Mouse (Mus musculus): Measurements from ENCODE around the gene Pced1a.

Gene Pced1a

DNA sequence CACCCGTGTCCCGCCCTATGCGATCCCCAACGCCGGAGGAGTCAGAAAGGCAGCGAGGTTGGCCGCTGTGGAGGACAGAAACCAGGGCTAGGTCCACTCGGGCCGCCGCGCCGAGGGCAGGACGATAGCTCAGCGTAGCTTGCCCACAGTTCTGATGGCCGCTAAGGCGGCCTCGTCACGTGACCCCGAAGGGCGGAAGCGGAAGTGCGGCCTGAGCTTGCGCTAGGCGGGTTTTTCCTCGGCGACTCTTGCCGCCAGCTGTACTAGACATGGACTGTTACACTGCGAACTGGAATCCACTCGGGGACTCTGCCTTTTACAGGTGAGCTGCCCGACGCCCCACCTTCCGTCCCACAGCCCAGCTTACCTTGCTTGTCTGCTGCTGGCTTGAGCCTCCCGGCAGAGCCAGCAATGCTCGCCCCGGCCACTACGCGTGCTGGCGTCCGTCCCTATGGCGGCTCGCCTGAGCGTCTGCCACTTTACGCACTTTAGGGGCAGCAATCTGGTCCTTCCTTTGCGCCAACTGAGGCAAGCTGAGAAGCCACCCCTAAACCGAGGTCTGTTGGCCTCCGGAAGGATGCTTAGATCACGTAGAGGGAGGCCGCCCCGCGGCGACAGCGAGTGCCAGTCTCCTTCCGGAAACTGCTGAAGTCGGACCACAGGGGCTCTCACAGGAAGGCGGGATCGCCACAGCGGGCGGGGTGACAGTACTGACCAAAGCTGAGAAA lies at the start of gene Pced1a, which contains the start of gene Vps16:
Gene Pced1a, minus strand, starts transcription at position 576 of the 728 bp plus-strand sequence.
Gene Vps16, plus strand, starts transcription at position 214 of the 728 bp plus-strand sequence.
- peak; percentile 94 for DNase-seq

DNA sequence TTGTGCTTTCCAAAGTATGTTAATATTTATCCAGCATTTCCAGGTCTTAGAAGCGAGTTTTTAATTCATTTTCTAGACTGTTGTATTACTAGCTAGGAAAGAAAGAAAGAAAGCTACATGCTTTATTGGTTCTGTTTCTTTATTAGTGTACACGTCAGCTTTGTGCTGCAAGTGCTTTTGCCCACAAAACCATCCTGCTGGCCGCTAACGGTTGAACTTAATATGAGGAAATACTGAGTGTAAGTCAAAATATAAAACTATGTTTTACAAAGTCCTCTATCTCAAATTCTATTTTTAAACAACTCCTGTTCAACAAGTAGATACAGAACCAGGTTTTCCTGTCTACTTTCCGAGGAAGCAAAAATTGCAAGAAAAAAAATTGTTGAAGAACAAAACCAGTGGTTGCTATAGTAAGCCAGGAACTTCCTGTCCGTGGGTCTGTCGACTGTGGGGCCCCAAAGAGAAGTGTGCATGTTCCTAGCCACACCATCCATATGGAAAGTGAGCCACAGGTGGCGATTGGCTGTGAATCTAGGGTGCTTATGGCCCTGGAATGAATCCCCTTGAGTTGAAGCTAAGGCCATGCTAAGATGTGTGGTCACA lies 48.5 kb upstream of the Pced1a start:
- DNase-seq = no peak

DNA sequence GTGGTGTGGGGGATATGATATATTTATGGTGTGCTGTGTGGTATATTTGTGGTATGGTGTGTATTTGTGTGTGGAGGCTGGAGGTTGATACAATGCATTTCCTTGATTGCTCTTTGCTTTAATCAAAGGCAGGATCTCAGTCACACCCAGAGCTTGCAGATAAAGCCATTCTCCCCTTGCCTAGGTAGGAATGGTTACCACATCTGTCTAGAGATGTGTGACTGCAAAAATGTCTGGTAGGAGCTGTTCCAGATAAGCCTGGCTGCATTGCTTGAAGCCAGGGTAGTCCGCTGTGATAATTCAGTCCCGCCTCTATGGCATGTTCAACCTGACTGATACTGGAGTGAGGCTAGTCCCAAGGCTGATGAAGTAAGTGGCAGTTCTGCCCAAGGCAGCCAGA lies 45.4 kb upstream of the Pced1a start:
- no peak for DNase-seq

DNA sequence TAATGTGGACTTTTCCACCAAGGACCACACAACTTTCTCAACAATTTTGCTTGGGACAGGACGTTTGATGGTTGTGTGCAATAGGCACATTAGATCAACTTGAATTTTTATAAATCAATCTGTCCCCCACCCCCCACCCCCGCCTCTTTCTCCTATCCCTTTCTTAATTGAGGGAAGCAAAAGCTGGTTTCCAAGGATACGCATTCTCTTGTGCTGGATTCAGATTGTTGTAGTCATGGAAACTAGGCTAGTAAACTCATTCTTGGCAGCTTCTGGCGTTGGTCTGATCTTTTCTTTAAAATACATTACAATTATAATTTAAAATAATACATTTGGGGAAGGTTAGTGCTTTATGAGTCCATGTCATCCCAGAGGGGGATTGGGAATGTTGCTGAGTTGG lies 44.9 kb upstream of the Pced1a start:
- DNase-seq = no peak

DNA sequence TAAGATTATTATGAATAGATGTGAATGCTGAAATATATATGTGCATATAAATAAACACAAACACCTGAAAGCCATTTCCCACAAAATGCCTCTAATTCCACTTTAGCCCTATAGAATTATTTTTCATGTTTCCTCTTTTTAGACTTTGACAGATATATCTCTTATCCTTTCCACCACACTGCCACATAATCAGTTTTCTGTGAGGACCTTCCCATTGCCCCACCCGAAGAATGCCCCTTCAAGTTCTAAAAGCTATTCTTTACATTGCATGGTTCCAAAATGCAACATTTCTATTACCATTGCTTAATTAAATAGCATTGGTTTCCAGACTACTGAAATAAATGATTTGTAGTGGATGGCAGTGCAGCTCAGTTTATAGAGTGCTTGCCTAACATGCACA lies 41.9 kb upstream of the Pced1a start:
- no peak for DNase-seq

DNA sequence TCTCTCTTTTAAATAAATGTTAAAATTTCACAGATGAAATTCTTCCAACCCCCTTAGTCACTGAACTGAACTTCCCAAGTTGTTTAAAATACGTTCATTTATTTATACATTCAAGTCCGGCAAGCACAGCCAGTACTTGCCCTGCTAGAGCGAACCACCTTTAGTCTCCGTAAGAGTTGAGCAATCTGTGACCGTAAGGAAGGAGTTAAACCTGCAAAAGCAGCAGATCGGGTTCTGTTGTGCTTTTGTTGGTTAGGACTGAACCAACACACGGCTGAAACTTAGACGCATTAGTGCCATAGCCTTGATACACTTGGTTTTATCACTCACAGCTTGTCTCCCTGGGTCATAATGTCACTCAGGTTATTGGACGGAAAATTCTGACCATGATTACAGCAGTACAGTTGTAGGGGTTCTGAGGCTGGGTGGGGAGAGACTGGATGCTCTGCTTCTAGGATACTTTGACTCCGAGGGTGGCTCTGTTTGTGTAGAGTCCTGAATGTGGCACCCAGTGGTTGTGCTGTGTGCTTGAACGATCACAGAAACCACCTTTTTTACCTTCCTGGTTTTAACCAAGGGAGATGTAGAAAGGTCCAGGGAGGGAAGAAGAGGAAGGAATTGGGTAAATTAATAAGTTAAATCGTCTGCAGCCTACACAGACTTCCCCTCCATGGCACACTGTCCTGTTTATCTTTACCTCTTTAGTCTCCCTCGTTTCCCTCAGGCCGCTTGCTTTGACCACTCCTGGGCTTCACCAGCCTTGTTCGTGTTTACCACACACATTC lies 37.0 kb upstream of the Pced1a start:
- DNase-seq = no peak

DNA sequence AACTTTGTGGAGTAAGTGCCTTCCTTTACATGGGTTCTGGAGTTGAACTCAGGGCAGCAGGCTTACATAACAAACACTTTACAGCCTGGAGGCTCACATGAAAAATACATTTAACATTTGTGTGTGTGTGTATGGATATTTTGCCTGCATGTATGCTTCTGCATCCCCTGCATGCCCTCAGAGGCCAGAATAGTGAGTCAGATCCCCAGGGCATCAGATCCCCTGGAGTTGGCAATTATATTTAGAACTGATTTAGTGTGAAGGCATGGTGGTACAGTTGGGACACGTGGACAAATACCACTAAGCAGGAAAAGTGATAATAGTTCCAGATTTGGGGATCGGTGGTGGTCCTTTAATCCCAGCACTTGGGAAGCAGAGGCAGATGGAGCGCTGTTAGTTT lies 35.1 kb upstream of the Pced1a start:
- DNase-seq = no peak

DNA sequence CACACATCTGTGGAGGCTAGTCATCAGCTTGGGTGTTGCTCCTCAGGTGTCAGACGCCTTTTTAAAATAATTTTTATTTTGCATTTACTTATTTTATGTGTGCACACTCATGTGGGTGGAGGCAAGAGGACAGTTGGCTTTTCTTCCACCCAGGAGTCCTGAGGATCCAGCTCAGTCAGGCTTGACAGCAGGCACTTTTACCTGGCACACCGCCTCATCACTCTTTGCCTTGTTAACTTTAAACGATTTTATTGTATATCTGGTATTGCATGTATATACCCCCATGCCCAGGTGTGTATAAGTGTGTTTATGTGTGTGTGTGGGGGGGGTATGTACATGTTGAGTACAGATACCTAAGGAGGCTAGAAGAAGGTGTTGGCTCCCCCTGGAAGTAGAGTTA lies 33.4 kb upstream of the Pced1a start:
- DNase-seq = no peak

DNA sequence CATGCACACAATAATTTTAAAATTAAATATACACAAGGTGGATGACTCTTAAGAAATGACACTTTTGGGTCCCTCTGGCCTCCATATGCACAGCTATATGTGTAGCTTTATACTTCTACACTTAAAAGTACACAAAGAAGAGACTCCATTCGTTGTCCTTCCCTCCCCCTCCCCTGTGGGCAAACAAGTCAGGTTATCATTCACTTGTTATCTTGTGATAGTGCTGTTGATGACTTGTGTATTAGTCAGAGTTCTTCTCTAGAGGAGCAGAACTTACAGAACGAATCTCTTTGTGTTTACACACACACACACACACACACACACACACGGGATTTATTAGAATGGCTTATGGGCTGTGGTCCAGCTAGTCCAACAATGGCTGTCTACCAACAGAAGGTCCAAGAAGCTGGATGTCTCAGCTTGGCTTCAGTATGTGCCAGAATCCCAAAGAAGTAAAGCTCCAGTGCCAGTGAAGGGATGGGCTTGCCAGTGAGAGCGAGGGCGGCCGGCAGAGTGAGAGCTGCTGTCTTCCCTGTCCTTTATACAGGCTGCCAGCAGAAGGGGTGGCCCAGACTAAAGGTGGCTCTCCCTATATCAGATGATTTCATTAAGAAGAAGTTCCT lies 30.4 kb upstream of the Pced1a start:
- DNase-seq = peak; percentile 79

DNA sequence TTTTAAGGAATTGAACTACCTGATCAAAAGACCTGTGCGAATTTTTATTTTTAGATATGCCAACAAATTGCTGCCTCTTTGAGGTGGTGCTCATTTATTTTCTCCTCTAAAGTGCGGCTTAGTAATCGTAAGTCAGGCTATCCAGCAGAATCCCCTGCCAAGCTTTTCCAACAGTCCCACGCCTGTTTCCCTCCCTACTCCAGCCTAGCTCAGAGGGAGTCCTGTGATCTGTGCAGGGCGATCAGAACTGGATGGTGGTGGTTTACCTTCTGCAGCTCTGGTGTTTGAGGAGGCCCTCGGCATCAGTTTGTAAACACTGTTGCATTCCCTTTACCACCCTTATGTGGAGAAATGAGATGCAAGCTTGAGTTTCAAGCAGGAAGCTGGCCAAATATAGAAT lies 28.9 kb upstream of the Pced1a start:
- no peak for DNase-seq

DNA sequence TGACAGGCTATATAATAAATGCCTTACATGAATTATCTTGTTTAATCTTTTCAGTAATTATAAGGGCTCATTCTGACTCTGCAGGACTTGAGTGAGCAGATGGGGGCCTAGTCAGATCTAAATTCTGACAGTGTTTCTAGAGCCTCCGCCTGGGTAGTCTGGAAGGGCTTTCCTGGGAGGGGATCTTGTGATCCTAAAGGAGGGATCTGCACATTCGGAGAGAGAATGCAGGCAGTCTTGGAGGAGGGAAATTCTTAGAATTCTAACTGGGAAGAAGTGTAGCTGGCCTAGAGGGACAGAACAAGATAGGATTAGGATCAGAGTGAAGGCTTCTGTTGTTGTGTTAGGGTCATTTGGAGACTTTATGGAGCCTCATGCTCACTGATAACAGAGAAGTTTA lies 27.8 kb upstream of the Pced1a start:
- no peak for DNase-seq

DNA sequence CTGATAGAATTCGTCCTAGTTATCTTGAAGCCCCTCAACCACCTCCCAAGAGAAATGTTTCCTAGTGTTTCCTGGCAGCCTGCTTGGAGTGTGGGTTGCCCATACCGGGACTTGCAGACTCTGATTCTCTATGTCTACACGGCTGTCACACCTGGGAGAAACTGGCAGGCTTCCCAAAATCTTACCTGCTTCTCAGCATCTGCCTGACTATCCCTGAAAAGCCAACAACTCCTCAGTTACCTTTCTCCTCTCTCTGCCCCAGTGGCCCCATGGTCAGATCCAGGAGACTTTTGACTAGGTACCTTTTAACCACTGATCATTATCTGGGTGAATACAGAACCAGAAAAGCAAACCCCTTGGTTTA lies 27.2 kb upstream of the Pced1a start:
- DNase-seq = peak; percentile 37

DNA sequence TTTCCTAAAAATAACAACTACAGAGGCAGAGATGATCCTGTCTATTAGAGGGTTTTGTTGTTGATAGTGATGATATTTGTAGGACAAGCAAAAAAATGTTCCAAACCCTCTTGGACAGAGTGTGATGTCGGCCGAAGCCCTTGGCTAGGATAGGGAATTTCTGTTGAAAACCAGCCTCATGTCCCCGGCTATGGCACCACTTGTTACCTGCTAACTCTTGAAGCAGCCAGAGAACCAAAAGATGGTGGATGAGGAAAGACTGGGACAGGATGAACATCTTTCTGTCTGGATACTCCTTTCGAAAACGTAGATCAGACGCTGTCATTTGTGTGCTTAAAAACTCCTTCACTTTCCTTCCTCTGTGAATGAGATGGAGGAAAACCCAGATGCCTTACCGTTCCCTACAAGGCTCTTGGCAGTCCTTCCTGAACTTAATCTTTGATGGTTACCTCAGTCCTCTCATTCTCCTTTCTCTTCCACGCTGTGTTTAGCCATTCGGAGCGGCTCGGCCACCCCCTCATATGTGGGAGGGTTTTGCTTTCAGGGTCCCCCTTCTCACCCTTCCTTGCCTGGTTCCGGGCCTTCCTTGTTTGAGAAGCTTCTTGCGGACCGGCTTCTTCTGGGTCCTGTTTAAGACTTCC lies 26.7 kb upstream of the Pced1a start:
- no peak for DNase-seq

DNA sequence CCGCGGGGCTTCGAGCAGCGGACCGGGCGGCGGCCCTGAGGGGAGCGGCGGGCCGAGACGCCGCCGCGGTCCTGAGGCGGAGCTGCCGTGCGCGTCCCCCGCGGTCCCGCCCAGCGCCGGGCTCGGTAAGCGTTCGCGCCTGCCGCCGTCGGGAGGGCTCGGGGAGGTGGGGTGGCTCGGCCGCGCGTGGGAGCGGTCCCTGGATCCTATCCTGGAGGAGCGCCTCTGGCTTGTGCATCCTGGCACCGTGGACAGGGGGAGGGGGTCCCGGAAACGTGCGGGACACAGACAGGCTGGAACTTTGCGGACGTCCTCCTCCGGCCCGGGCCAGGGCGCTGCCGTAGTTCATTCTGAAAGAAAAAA lies 25.9 kb upstream of the Pced1a start:
- peak; percentile 81 for DNase-seq

DNA sequence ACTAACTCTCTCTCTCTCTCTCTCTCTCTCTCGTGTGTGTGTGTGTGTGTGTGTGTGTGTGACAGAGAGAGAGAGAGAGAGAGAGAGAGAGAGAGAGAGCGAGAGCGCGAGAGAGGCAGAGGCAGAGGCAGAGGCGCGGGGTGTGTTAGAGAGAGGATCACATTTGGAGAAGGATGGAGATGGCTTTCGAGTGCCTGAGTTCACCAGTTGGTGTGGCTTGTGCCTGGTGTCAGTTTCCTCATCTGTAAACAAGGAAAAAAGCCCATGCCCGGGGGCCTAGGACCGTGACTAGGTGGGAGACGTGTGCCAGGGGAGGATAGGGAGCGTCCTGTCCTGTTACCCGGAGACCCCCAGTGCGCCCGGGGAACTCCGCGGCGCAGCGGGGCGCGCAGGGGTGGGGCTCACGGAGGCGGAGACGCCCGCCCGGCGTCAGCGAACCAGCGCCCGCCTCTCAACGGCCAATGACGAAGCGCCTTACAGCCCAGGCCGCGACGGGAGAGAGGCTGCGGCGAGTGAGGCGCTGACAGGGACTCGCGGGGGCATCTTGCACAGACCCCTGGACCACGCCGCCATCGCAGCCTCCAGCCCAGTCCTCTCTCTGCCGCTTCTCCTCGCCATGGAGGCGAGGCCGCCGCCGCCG lies 25.4 kb upstream of the Pced1a start, which contains the start of gene Ptpra:
Gene Ptpra, plus strand, starts transcription at position 485 of the 640 bp plus-strand sequence.
- DNase-seq = peak; percentile 90

DNA sequence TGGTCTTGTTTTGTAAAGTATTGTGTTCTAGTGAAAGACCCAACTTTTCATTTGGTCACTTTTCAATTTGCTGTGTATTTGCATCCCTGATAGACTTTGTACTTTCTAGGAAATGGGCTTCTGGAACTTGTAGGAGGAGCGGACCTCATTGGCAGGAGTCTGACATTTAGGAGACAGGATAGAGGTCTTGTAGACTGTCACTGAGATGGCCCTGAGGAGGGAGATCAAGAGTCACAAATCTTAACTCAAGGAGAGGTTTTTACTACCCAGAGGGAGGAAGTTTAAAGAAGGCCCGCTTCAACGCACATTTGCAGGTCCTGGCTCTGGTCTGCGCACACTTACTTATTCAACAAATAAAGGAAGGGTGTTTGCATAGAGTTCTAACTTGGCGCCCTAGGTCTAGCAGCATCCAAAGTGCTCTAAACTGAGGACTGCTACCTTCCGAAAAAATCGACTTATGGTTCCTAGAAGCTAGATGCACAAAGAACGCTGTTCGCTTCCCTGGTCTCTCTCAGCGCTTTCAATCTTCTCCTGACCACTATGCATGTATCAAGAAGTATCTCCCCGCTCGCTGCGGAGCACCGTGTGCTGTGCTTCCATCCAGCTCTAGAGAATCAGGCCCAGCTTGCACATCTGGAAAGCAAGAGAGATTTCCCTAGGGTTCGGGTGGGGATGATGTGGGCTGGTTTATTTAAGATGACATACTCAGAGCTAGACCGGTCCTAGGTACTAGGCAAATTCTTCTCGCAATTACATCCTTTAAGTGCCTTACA lies 24.7 kb upstream of the Pced1a start:
- no peak for DNase-seq

DNA sequence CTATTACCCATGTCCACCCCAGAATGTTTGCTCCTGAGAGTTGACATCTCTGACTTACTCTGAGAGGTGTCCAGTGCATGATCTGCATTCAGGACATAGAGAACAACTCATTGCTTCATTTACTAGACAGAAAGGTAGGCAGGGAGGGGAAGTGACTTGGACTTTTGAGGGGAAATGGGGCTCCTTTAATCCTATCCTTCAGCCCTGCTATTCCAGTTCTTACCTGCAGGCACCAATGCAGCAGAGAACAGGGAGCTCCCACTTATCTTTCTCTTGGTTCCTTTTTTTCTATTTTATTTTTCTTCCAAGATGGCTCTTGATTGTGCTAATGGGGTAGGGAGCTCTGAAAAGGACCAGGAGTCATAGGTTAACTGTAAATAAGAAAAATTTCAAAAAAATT lies 23.9 kb upstream of the Pced1a start:
- no peak for DNase-seq

DNA sequence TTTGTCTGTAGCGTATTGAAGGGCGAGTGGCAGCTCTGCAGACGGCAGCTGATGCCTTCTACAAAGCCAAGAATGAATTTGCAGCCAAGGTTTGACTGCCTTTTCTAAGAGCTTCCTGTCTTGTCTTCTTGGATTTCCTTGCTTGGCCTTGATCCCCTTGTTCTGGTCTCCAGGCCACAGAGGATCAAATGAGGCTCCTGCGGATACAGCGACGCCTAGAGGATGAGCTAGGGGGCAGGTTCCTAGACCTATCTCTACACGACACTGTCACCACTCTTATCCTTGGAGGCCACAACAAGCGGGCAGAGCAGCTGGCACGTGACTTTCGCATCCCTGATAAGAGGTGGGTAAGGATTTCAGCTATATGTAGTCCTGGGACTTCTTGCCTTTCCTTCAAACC lies 17.7 kb upstream of the Pced1a start:
- no peak for DNase-seq

DNA sequence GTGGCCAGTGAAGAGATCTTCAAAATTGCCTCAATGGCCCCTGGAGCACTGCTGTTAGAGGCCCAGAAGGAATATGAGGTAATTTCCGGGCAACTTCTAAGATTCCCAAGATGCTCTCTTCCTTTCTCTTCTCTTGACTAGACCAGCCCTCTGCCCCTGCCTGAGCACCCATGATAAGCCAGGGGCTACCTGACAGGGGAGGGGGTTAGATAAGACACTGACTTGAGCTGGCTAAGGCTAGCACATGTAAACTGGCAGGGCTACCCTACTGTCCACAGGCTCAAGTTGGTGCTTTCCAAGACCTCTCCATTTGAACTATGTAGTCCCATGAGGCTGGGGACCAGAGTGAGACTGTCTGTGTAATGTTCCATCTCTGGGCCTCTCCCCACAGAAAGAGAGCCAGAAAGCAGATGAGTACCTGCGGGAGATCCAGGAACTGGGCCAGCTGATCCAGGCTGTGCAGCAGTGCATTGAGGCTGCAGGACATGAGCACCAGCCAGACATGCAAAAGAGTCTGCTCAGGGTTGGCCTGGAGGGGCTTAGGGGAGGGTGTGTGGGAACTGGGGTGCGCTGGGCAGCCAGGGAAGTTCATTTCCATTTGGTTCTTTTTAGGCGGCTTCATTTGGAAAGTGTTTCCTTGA lies 15.5 kb upstream of the Pced1a start:
- DNase-seq = no peak

DNA sequence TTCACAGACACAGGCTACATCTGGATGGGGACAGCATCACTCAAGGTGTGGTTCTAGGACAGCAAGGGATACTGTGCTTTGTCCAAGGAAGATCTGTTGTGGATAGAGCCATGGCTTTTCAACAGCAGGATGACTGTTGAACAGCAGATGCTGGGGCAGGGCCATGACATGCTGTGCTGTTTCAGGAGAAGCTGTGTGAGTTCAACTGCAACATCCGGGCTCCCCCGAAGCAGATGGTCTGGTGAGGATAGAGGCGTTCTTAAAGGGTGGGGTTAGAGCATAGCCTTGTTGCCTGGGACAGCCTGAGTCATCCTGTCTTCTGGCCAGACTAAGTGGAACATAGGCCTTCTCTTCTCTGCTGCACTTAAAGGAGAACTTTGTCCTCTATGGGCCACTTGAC lies 14.4 kb upstream of the Pced1a start:
- no peak for DNase-seq

DNA sequence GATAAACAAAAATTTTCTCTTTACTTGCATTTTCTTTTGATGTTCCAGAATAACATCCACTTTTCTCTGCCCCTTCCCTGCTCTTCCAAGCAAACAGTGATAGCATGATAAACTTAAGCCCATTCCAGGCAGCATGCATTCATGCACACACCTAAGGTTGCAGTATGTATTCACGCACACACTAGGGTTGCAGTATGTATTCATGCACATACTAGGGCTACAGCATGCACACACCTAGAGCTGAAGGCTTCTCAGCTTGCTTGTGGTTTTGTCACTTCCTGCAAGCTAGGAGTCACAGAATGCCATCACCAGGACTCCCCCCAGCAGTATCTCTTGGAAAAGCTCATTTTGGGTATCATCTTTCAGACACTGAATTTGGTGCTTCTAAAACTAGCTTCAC lies 12.3 kb upstream of the Pced1a start:
- DNase-seq = no peak
